Mouse (Mus musculus): ENCODE results near the gene Tnni3k.

GRCm38 (mm10) chr3:154816231-154816630, 239.0 kb downstream of the Tnni3k start:
- no peak for TF ChIP-seq GATA1 (IDR thresholded peaks at IDR 0.05; ENCODE audit: borderline replicate concordance, low read length)
- TF ChIP-seq FLI1 (IDR thresholded peaks at IDR 0.05; ENCODE audit: low read length), result no peak
